Mouse (Mus musculus) layer of hippocampus, adult 8-10 months (tissue): Measurements from ENCODE around the gene Chrm4. TPM values are rescaled to one million over a fixed set of nuclear protein-coding genes. Genes with fewer than 3 reads are reported as not detected.
A peak's percentile ranks its signal among the peaks of the same experiment; 100 is the strongest.

Experiments used
- DNase-seq, 2 experiments: peaks; one replicate each; pipeline ENCODE4 v3.0.0; 2022; ENCODE audit warnings: low spot score in 2 of 2
- microRNA-seq, 2 experiments: library from miRNA; unstranded; fragments of <30 nt; microRNA quantifications; one replicate each; pipeline ENCODE4 v1.2.0; 2022
- total RNA-seq, 4 experiments: library from RNA; stranded (reverse); gene quantifications; 2 replicates each; pipeline ENCODE4 v1.2.4; 2022

Gene Chrm4
- total RNA-seq, 4 experiments from 2014 or later, result 27.0 to 29.9 (median 29.1) TPM

GRCm38 (mm10) chr2:91961901-91962761, 35.1 kb downstream of the Chrm4 start:
- no peak for DNase-seq

- DNase-seq, result no peak
These were observed 35.9 kb downstream of the Chrm4 start for GRCm38 (mm10) chr2:91962864-91963401.

- DNase-seq, result peak; percentile 89 to 93
These were observed 36.4 kb downstream of the Chrm4 start for GRCm38 (mm10) chr2:91963443-91963932.

- DNase-seq, result no peak
These were observed 37.7 kb downstream of the Chrm4 start for GRCm38 (mm10) chr2:91964610-91965204.

- DNase-seq, result no peak
These were observed 38.4 kb downstream of the Chrm4 start for GRCm38 (mm10) chr2:91965417-91965816.

- no peak for DNase-seq
These were observed 39.3 kb downstream of the Chrm4 start for GRCm38 (mm10) chr2:91966367-91966766.

- no peak for DNase-seq
These were observed 40.9 kb downstream of the Chrm4 start for GRCm38 (mm10) chr2:91967962-91968361.

- DNase-seq, result peak in 1 of 2 experiments; percentile 75
These were observed 44.4 kb downstream of the Chrm4 start for GRCm38 (mm10) chr2:91971231-91972097.

- DNase-seq, result no peak
These were observed 45.1 kb downstream of the Chrm4 start for GRCm38 (mm10) chr2:91972121-91972566.

GRCm38 (mm10) chr2:91973416-91974135, 46.5 kb downstream of the Chrm4 start:
- DNase-seq, result no peak

GRCm38 (mm10) chr2:91975581-91976541, 48.8 kb downstream of the Chrm4 start, which contains the start of gene Dgkz:
Dgkz (minus strand) TSS chr2:91975864.
- DNase-seq, result no peak

GRCm38 (mm10) chr2:91977960-91978359, 50.9 kb downstream of the Chrm4 start:
- DNase-seq, result no peak

Small RNA genes lying within 50 kb of the gene (microRNA-seq; reads per million reads assigned to microRNA genes)
- 1.3 to 2.3 reads per million in 2 experiments for gene Mir6999

Other genes starting within 250 kb of the Chrm4 start
- gene Atg13, start 216.7 kb upstream of the Chrm4 start, total RNA-seq, result 10 to 100 TPM; 67.1 to 87.7 (median 74.4) TPM
- gene Harbi1, start 216.4 kb upstream of the Chrm4 start, total RNA-seq, result 10 to 100 TPM in 1 of 4 experiments, 1 to 10 TPM in 3; 6.7 to 10.7 (median 8.0) TPM
- 10 to 100 TPM; 49.8 to 55.9 (median 52.8) TPM for gene Ambra1, start 197.1 kb upstream of the Chrm4 start, total RNA-seq
- gene Mdk, start 5.0 kb downstream of the Chrm4 start, total RNA-seq, result 10 to 100 TPM; 21.4 to 27.8 (median 24.1) TPM
- gene Gm9821, start 18.5 kb downstream of the Chrm4 start, total RNA-seq, result not detected
- gene Dgkz, start 48.6 kb downstream of the Chrm4 start, total RNA-seq, result 100 to 1,000 TPM; 463 to 479 (median 474) TPM
- 1 to 10 TPM; 2.5 to 2.8 (median 2.7) TPM for gene Creb3l1, start 97.3 kb downstream of the Chrm4 start, total RNA-seq
- gene Phf21a, start 165.9 kb downstream of the Chrm4 start, total RNA-seq, result 100 to 1,000 TPM; 139 to 167 (median 156) TPM